Mouse (Mus musculus) heart, postnatal 25 days (tissue): ENCODE data around the gene Inpp5k. TPM values are rescaled to one million over a fixed set of nuclear protein-coding genes. Genes with fewer than 3 reads are reported as not detected.

Experiments
- total RNA-seq, 2 experiments: library from RNA; stranded (reverse); gene quantifications; 2 replicates each; pipeline ENCODE4 v1.2.3; 2021

Inpp5k gene
- total RNA-seq, 2 experiments from 2014 or later, result 27.8 to 29.8 TPM

Other genes with a start within 250 kb of the Inpp5k start
- 10 to 100 TPM; 26.3 to 26.9 TPM for gene Serpinf1, start 208.3 kb upstream of the Inpp5k start, total RNA-seq
- not detected for gene Serpinf2, start 191.4 kb upstream of the Inpp5k start, total RNA-seq
- gene Wdr81, start 176.3 kb upstream of the Inpp5k start, total RNA-seq, result 1 to 10 TPM; 7.7 to 9.1 TPM
- 1 to 10 TPM; 7.9 to 8.1 TPM for gene Tlcd2, start 169.3 kb upstream of the Inpp5k start, total RNA-seq
- gene Prpf8, start 144.2 kb upstream of the Inpp5k start, total RNA-seq, result 10 to 100 TPM; 78.7 to 89.4 TPM
- 10 to 100 TPM; 47.4 to 47.8 TPM for gene Rilp, start 120.9 kb upstream of the Inpp5k start, total RNA-seq
- 10 to 100 TPM in 1 of 2 experiments, 1 to 10 TPM in 1; 8.5 to 12.1 TPM for gene Scarf1, start 117.4 kb upstream of the Inpp5k start, total RNA-seq
- 10 to 100 TPM; 14.9 to 18.2 TPM for gene Slc43a2, start 99.3 kb upstream of the Inpp5k start, total RNA-seq
- 100 to 1,000 TPM; 108 to 115 TPM for gene Pitpna, start 42.9 kb upstream of the Inpp5k start, total RNA-seq
- gene Myo1c, start 19.5 kb downstream of the Inpp5k start, total RNA-seq, result 100 to 1,000 TPM; 119 to 132 TPM
- gene Crk, start 48.3 kb downstream of the Inpp5k start, total RNA-seq, result 10 to 100 TPM; 81.3 to 88.2 TPM
- 100 to 1,000 TPM; 555 to 568 TPM for gene Ywhae, start 101.9 kb downstream of the Inpp5k start, total RNA-seq
- under 1 TPM; 0.14 to 0.42 TPM for gene Doc2b, start 165.1 kb downstream of the Inpp5k start, total RNA-seq